Mouse (Mus musculus) spleen, embryonic (tissue): ENCODE measurements around the gene Rps6ka1.
"Not testable (repeated sequence)": the region's sequence is repeated elsewhere in the genome, so short reads cannot be mapped to it uniquely, and the experiment has no call there.

Experiments
- CTCF ChIA-PET: fragments of 350-600 bp; sonication (Branson Sonifier 250); formaldehyde crosslinking; loops from one replicate; lab custom pipeline; 2022; lab: Charles Lee

Rps6ka1 gene

DNA sequence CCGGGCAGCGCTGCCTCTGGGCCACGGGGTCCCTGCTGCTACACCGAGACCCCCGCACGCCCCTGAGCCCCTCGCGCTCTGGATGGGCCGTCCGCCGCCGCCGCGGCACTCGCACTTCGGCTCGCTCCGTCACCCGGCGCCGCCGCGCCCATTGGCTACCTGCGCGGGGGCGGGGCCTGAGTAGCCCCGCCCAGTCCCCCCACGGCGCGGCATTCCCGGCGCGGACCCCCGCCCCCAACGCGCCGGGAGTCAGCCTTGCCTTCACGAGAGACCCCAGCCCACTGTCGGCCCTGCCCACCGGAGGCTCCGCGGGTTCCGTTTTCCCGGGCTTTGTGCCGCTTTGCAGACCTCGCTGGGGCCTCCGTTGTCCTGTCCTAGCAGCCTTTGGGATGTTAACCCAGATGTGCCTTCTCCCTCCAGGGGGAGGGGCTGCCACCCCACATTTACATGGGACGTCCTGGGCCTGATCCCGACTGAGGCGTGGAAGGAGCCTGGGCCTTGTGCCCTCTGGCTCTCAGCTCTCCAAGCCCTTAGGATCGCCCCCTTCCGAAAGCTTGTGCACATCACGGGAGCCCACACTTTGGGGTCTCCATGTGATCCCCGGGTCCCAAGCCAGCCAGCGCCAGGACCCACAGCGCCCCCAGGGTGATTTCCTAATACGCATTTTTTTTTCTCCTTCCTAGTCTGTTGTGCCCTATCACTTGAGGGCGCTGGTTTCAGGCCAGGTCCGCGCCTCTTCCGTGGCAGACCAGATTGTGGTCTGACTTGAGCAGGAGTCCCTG is at the start of gene Rps6ka1:
Rps6ka1 (minus strand) TSS at position 126 of the 782 bp plus-strand sequence.
- CTCF ChIA-PET: interaction anchor here (0.6 to 1.6 kb wide), 2 partner anchors 23 to 463 kb away, joined by 5 read pairs; no protein-coding TSS in a partner anchor

DNA sequence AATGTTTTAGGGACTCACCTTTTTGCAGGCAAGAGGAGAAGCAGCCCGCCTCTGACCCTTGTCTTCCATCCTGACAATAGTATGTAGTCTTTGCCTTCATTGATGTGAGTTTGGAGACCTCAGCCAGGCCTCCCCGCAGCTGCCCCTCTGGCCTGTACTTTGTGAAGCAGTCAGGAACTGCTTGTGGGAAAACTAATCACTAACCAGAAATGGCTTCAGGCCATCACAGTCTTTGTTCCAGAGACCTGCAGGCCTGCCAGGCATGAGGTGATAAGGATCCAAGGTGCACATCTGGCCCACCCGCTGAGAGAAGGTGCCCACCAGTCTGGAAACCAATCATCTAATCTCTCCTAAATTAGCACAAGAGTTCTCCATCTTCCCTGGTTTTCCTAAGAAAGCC is 44.2 kb upstream of the Rps6ka1 start:
- CTCF ChIA-PET: interaction anchor here (0.6 kb wide), 3 partner anchors 25 to 265 kb away, joined by 3 to 4 read pairs (median 3); no protein-coding TSS in a partner anchor

DNA sequence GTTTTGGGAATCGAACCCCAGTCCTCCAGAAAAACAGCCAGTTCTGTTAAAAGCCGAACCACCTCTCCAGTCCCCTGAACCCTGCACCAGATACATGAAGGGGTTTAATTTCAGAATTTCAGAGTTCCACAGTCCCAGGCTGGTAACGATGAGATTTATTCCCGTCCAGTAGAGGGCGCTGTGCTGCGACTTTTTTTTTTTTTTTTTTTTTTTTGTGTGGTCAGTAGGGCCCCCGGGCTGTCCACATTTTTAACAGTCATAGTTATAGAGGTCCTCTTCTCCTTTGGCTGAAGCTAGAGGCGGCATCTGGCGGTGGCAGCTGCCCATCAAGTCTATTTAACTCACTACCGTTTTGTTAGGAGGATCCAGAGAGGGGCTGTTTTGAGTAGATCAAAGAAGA is 43.8 kb upstream of the Rps6ka1 start:
- CTCF ChIA-PET: interaction anchor here (0.6 kb wide), 3 partner anchors 24 to 265 kb away, joined by 3 to 4 read pairs (median 3); no protein-coding TSS in a partner anchor

DNA sequence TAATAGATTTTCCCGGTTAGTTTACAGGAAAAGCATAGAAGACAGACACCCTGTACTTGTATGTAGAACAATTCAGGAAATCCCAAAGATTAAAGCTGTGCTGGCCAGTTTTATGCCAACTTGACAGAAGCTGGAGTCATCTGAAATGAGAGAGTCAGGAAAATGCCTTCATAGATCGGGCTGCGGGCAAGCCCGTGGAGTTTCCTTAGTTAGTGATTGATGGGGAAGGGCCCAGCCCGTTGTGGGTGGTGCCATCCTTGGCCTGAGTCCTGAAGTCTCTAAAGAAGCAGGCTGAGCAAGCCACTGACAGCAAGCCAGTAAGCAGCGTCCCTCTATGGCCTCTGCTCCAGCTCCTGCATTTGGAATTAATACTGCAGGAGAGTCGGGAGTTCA is 41.7 kb upstream of the Rps6ka1 start:
- CTCF ChIA-PET: no interaction called here

DNA sequence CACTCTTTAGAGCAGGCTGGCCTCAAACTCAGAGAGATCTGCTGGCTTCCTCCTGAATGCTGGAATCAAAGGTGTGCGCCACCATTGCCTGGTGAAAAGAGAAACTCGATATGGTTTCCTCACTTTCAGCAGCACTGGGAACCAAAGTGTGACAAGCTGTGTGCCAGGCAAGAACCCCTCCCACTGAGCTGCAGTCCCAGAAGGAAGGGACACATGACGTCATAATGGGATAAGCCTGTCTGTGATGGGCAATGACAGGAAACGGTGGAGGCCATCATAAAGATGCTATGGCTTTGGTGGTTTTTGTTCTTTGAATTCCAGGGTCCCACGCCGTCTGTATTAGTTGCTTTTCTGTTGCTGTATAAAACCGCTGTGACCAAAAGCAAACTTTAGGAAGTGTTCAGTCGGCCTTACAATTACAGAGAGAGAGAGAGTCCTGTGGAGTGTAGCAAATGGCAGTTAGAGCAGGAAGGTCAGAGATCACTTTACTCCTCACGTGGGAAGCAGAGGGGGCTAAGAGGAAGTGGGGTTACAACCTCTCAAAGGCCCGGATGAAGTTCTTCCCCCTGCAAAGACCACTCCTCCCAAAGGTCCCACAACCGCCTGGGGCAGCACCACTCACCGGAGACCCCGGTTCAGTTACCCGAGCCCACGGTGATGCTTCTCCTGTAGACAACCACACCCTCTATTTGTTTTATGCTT is 41.1 kb upstream of the Rps6ka1 start:
- CTCF ChIA-PET: no interaction called here

DNA sequence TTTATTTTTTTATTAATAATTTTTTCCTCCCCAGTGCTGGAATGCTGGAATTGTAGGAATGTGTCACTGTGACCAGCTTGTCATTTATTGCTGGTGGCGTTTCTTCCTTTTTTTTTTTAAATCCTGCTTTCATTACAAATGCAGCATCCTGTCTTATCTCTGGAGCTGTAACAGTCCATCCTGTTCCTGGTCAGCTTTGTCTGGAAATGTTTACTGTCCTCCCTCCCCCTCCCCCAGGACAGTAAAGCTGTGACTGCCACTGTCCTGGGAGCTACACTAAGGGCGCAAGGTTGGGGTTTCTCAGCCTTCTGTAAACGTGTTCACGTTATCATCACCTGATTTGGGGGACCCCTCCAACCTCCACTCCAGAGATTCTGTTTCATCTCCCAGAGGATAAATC is 37.6 kb upstream of the Rps6ka1 start:
- CTCF ChIA-PET: interaction anchor here (0.7 kb wide), 1 partner anchor 1828 kb away, joined by 3 read pairs; no protein-coding TSS in a partner anchor

DNA sequence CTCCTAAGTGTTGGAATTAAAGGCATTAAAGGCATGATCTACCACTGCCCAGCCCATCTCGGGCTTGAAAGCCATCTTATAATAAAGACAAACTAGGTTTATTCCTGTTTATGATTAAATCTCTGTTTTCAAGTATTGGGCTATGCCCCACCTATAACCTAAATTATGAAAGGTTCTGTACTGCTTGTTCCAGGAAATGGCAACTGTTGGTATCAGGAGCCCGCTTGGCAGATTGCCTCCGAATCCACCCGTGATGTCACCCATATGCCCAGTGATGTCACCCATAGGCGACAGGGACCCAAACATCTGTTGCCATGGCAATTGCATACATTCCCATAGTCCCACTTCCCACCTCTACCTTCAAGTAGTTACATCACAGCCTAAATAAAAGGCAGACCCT is 36.1 kb upstream of the Rps6ka1 start:
- CTCF ChIA-PET: interaction anchor here (0.5 kb wide), 1 partner anchor 129 kb away, joined by 3 read pairs; no protein-coding TSS in a partner anchor

DNA sequence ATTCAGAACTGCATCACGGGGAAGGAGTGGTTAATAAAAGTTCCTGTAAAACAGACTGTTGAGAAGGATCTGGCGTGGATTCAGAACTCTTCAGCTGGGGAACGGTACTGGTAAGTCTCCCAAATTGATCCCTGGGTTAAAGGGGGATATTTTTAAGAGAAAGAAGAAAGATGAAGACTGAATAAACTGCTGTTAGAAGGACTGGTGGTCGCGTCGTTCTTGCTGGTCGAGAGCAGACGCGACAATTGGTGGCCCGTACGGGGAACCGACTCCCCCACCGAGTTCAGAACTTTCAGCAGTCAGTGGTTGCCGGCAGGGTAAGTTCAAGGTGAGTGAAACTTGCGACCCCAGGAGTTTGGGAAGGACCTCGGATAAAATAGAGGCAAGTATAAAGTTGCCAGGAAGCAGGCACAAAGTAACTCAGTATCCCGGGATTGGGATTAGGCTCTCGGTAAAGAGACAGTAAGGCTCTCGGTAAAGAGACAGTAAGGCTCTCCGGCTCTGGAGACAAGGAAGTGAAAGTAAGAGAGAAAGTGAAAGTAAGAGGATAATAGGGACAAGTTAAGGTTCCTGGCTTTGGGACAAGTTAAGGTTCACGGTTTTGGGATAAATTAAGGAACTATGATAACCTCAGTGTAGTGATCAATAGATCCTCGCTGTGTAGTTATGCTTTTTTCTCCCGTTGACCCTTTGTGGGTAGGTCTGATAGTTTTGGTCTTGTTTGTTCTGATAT is 30.7 kb upstream of the Rps6ka1 start:
- CTCF ChIA-PET: not testable (repeated sequence)

DNA sequence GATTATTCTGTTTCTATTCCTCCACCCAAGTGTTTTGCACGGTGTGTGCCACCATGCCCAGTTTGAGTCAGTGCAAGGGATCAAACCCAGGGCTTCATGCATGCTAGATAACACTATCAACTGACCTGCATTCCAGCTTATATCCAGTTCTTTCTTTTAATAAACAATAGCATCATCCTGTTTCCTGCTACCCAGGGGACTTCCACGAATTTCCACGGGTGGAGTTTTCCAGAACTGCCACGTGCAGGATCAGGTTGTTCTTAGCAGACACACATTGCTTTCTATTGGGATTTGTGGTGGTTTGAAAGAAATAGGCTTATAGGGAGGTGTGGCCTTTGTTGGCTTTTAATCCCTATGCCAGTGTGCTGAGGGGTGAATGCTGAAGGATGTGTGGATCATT is 24.4 kb upstream of the Rps6ka1 start:
- CTCF ChIA-PET: no interaction called here

DNA sequence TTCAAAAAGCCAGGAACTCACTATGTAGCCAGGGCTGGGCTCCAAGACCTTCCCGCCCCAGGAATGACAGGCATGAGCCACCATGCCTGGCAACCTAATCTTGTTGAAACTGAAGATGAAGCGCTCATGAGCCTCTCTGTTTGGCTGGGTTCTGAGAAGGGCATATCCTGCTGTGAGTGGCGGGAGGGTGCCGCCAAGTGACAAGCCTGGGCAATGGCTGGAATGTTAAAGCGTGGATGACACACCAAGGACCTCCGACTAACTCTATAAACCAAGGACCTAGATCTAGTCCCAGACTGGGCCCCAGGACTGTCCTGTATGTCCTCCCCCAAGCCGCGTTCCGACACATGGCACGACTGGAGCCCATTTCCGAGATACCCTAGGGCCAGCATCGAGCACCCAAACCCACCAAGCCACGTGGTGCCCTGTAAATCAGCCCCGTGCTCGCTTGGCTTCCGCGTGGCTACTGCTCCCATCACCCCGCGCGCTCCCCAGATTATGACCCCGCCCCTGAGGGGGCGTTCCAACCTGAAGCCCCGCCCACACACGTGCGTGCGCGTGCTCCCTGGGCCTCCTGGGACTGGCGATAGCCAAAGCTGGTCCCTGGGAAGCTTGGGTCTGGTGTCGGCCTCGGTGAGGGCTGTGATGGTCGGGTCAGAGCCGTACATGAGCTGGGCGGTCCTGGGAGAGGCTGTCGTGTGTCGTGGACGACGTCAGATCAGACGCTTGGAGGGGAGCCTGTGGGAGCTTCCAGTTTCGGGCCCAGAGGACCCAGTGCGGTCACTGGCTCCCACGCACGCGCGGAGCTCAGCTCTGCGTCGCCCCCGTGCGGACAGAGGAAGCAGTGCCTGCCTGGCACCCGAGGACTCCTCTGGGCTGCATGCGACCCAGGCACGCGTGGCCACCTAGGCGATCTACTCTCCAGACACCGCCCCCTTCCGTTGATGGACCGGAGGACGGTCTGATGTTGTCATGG is 22.9 kb upstream of the Rps6ka1 start:
- CTCF ChIA-PET: interaction anchor here (1.0 to 1.2 kb wide), 2 partner anchors 22 to 74 kb away, joined by 3 to 5 read pairs; partner anchors contain the start of gene Rps6ka1

DNA sequence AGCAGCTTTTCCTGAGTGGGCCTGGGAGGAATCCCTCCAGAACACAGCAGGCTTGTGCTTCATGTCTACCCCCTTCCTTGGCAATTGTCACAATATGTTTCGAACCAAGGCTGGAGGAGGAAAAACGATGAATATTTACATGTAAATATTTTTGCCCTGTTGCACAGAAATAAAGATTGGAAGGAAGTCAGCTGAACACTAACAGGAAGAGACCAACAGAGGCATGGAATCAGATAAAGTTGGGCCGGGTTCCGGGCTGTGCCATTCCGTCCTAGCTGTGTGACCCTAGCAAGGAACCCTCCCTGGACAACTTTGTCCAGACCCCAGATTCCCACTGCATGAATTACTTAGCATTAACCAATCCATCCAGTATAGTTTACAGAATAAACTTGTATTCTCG is 20.5 kb upstream of the Rps6ka1 start:
- CTCF ChIA-PET: no interaction called here

DNA sequence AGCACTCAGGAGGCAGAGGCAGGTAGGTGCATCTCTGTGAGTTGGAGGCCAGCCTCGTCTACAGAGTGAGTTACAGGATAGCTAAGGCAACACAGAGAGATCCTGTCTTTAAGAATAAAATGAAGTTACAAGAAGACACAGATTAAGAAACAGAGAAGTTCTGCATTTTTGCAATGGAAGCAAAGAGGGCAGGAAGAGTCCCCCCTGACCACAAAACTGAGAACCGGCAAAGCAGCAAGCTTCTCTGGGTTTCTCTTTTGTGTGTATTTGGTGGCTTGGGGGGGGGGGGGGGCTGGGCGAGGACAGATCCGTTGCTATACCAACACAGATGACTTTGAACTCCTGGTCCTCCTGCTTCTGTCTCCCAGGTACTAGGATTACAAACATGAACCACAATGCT is 19.5 kb upstream of the Rps6ka1 start:
- CTCF ChIA-PET: interaction anchor here (0.6 kb wide), 1 partner anchor 25 kb away, joined by 4 read pairs; no protein-coding TSS in a partner anchor

DNA sequence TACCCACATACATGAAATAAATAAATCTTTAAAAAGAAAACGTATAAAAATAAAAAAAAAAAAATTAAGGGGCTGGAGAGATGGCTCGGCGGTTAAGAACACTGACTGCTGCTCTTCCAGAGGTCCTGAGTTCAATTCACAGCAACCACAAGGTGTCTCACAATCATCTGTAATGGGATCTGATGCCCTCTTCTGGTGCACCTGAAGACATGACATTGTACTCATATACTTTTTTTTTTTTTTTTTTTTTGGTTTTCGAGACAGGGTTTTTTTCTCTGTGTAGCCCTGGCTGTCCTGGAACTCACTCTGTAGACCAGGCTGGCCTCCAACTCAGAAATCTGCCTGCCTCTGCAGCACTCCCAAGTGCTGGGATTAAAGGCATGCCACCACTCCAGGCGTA is 18.7 kb upstream of the Rps6ka1 start:
- CTCF ChIA-PET: not testable (repeated sequence)

DNA sequence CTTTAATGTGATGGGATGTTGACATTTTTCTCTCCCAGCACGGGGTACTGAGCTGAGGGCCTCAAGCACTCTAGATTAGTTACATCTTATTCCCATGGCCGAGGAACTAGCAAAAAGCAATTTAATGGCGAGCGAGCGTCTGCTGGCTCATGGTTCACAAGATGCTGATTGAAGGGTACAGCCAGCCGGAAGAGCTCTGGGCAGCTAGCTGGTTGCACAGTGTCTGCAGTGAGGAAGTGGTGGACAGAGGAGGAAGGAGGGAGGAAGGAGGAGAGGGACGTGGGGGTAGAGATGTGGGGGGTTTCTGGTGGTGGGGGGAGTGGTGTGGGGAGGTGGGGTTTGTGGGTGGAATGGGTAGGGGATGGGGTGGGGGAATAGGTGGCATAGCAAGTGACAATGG is 17.6 kb upstream of the Rps6ka1 start:
- CTCF ChIA-PET: no interaction called here

DNA sequence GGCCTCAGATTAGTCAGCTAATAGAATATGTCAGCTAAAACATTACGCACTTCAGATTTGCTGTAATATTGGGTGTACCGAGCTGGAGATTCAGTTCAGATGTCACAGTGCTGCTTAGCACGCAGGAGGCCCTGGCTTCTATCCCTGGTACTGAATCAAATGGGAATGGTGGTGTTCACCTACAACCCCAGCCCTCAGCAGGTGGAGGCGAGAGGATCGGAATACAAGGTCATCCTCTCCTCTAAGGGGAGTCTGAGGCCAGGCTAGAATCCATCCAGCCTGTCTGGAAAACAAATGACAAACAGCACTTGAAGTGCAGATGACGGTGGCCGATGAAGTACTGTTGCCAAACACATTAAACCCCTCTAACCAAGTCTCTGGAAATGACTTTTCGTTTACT is 16.7 kb upstream of the Rps6ka1 start:
- CTCF ChIA-PET: no interaction called here

DNA sequence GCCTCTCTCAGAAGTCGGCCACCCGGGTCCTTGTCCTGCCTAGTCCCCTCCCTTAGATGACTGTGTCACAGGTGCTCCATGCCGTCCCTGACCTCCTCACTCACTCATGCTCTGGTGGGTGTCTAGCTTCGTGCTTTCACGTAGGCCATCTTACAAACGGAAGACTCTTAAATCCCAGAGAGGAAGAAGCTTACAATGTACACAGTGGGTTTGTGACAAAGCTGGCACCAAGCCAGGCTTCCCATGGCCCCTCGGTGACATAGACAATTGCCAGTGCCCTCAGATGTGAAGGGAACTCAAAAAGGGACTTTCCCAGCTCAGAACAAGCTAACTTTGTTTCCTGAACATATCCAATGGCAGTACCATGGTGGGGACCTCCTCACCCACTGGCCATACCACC is 15.8 kb upstream of the Rps6ka1 start:
- CTCF ChIA-PET: no interaction called here

DNA sequence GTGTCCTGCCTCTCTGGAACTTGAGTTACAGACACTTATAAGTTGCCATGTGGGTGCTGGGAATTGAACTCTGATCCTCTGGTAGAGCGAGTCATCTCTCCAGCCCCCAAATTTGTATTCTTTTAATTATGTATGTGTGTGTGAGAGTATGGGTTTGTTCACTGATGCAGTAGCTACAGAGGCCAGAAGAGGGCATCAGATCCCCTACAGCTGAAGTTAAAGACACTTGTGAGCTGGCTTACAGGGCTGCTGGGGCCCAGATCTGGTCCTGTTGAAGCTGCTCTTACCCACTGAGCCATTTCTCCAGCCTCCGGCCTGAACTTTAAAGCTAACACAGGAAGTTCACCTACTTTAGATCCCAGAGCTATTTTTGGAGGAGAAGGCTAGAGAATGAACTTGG is 14.9 kb upstream of the Rps6ka1 start:
- CTCF ChIA-PET: interaction anchor here (0.6 kb wide), 1 partner anchor 31 kb away, joined by 10 read pairs; no protein-coding TSS in a partner anchor

DNA sequence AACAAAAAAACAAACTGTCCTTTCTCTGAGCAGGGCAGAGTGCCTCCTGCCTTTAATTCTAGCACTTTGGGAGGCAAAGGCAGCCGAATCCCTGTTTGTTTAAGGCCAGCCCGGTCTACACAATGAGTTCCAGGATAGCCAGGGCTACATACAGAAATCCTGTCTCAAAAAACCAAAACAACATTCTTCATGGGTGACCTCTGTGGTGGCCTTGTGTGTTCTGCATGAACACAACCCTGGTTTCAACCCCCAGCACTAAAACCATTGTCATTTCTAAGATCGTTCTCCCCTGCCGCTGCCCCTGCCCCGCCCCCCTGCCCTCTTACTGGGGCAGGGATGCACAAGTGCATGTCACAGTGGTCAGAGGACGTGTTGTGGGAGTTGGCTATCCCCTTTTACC is 13.3 kb upstream of the Rps6ka1 start:
- CTCF ChIA-PET: no interaction called here

DNA sequence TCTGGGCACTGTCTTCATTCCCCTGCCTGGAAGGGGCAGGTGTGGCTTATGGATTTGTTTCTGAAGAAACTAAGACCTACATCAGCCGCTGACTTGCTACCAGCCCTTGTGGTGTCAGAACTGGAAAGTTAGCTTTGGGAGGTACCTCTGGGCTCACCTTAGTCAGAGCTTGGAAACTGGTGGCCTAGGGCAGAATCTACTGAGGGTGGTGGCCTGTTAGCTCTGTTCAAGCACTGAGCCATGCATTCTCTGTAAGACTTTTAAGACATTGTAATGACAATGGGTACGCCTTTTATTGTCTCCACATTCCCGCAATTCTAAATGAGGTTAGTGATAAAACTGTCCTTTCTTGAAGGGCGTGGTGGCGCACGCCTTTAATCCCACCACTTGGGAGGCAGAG is 12.8 kb upstream of the Rps6ka1 start:
- CTCF ChIA-PET: no interaction called here

DNA sequence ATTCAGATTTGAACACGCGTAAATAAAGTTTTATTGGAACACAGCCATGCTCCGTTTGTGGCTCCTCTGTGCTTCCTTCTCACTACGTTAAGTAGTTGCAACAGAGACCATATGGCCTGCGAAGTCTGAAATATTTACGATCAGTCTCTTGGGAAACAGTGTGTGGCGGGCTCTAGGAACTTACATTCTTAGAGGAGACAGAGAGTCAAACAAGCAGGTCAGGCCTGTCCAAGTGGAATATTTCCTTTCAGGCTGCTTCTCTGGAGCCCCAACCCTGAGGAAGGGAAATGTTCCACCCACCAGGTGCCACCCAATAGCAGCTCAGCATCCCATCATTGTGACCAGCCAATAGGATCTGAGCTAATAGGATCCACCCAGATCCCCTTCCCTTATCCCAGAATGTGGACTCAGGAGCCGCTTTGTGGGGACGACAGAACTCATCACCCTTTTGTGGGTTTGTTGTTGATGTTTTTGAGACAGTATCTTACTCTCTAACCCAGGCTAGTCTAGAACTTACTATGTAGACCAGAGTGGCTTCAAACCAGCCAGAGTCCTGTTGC is 11.7 kb upstream of the Rps6ka1 start:
- CTCF ChIA-PET: interaction anchor here (0.6 kb wide), 1 partner anchor 27 kb away, joined by 3 read pairs; no protein-coding TSS in a partner anchor
